Mouse (Mus musculus) heart, embryonic 14.5 days (tissue): ENCODE data around the gene Zfp931. TPM values are rescaled to one million over a fixed set of nuclear protein-coding genes. Genes with fewer than 3 reads are reported as not detected.

Experiments used
- ATAC-seq: fragments of 200-750 bp; cut with Nextera tagmentation; 2 replicates; pipeline ENCODE4 v1.8.0; 2017; ENCODE audit warnings: low read depth, moderate TSS enrichment; ENCODE audit not compliant: insufficient number of reproducible peaks, insufficient read depth, low FRiP score
- H3K27ac ChIP-seq, 2 experiments: fragments of 200-500 bp in 1 of 2; fragments of 300-500 bp in 1 of 2; sonication (generic) in 1 of 2; replicated peaks in 1 of 2; 2 replicates each; pipeline ENCODE4 v1.5.1; 2012 to 2014; ENCODE audit warnings: low read depth in 2 of 2, low read length in 2 of 2, control low read depth in 1 of 2, mild to moderate bottlenecking in 1 of 2, mixed read lengths in 1 of 2; ENCODE audit not compliant: control insufficient read depth in 1 of 2, insufficient read depth in 1 of 2
- H3K27me3 ChIP-seq: fragments of 300-500 bp; sonication (generic); 2 replicates; pipeline ENCODE4 v1.6.1; 2014; ENCODE audit warnings: mild to moderate bottlenecking, low read length, control low read depth; ENCODE audit not compliant: control insufficient read depth, insufficient read depth
- H3K36me3 ChIP-seq: fragments of 300-500 bp; sonication (generic); 2 replicates; pipeline ENCODE4 v1.6.1; 2014; ENCODE audit warnings: mild to moderate bottlenecking, control low read depth, low read length, mixed read lengths; ENCODE audit not compliant: control insufficient read depth, insufficient read depth
- H3K4me1 ChIP-seq, 2 experiments: fragments of 200-500 bp in 1 of 2; fragments of 300-500 bp in 1 of 2; sonication (generic) in 1 of 2; 2 replicates each; pipeline ENCODE4 v1.6.1; 2012 to 2014; ENCODE audit warnings: low read length in 2 of 2, control low read depth in 1 of 2, mixed read lengths in 1 of 2; ENCODE audit not compliant: control insufficient read depth in 2 of 2, insufficient read depth in 2 of 2
- H3K4me2 ChIP-seq: fragments of 300-500 bp; sonication (generic); 2 replicates; pipeline ENCODE4 v1.6.1; 2014; ENCODE audit warnings: mild to moderate bottlenecking, low read length
- H3K4me3 ChIP-seq, 2 experiments: fragments of 200-500 bp in 1 of 2; fragments of 300-500 bp in 1 of 2; sonication (generic) in 1 of 2; 2 replicates each; pipeline ENCODE4 v1.5.1; 2012 to 2014; ENCODE audit warnings: low read length in 2 of 2, mild to moderate bottlenecking in 2 of 2, control low read depth in 1 of 2, low read depth in 1 of 2, moderate library complexity in 1 of 2; ENCODE audit not compliant: control insufficient read depth in 1 of 2, insufficient read depth in 1 of 2
- H3K9ac ChIP-seq: fragments of 300-500 bp; sonication (generic); 2 replicates; pipeline ENCODE4 v1.6.1; 2014; ENCODE audit warnings: mild to moderate bottlenecking, low read length
- H3K9me3 ChIP-seq: fragments of 300-500 bp; sonication (generic); 2 replicates; pipeline ENCODE4 v1.6.1; 2016; ENCODE audit warnings: low read length, control low read depth; ENCODE audit not compliant: control insufficient read depth
- WGBS: fragments of 180-500 bp; shearing (Covaris S2); extraction: QIAGEN DNeasy Blood & Tissue Kit; methylation state at CpG from one replicate; pipeline ENCODE4 v1.1.7; 2014; 5-methylcytosine and 5-hydroxymethylcytosine counted together
- polyA plus RNA-seq: library from polyadenylated mRNA; unstranded; fragments of >200 nt; fragmentation: Nextera tagmentation; extraction: Ambion mirVana; gene quantifications from 2 replicates; pipeline ENCODE4 v1.2.1, GENCODE M21; 2014

The Zfp931 gene
- polyA plus RNA-seq, 1 experiment from 2014 or later = 16.2 TPM

DNA sequence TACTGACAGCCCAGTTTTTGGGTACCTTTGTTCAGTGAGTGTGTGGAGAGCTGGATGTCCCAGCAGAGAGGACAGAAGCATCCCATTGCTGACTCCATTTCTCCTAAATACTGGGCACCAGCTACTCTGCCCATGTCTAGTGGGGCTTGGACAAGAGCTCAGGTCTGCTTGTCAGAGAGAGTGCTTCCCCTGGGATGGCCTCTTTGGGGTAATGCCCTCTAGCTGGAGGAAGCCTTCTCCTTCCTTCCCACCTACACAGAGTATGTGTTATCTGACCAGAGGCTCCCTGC is 42.0 kb upstream of the Zfp931 start:
- Histone ChIP-seq H3K27ac (no peak overlapping the region), H3K9me3 (no peaks in the 10 kb centered on the region), H3K4me1 (peaks cover 5 to 6% of the 10 kb centered on the region in 2 experiments; a peak in 2 of 4 replicates), H3K36me3 (no peaks in the 10 kb centered on the region), H3K27me3 (peaks cover 39% of the 10 kb centered on the region), H3K4me3 (no peak overlapping the region), H3K9ac (no peak overlapping the region), H3K4me2 (no peak overlapping the region)
- ATAC-seq = no peak

DNA sequence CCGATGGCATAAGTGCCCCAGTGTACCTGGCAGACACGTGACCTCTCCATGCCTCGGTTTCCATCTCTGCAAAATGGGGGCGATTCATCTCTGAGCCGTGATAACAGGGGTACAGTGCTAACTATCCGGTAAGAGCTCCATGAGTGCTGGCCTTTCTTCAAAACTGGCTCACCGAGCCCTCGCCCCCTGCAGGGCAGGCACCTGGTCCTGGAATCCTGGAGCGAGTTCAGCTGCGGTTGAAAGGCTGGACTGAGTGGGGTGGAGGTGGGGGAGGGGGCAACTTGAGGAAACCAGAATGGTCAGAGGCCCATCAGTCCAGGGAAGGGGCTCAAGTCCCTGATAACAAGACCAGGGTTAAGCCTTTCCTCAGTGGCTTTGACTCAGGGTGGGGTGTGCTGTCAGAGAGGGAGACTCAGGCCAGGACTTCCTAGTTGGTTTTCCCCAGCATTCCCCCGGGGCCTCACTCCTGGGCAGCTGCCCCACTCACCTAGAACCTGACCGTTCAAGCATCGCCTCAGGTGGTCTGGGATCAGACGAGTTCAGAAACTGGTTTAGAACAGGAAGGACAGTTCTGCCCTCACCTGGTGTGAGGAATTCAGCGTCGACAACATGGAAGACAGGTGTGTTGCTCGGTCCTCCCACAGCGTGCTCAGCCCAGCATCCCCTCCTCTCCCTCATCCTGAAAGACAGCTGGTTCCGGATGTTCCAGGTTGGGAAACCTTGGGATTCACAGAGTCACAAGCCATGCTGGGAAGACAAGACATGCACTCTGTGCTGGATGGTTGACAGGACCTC is 41.5 kb upstream of the Zfp931 start:
- 0 out of 2 replicates have a peak, but pooled peaks have one; percentile 18 for ATAC-seq
- Histone ChIP-seq H3K4me3 (peak overlapping the region; percentile 43 to 52; a peak in 3 of 4 replicates), H3K9me3 (no peaks in the 10 kb centered on the region), H3K9ac (no peak overlapping the region; the same call in 1 of the 2 replicates), H3K27me3 (peaks cover 39% of the 10 kb centered on the region), H3K36me3 (no peaks in the 10 kb centered on the region), H3K4me2 (peak overlapping the region; percentile 94), H3K4me1 (peaks cover 5 to 6% of the 10 kb centered on the region in 2 experiments; a peak in 2 of 4 replicates), H3K27ac (no peak overlapping the region)
- 21% methylated on average over 19 of the region's 19 CpGs for WGBS

DNA sequence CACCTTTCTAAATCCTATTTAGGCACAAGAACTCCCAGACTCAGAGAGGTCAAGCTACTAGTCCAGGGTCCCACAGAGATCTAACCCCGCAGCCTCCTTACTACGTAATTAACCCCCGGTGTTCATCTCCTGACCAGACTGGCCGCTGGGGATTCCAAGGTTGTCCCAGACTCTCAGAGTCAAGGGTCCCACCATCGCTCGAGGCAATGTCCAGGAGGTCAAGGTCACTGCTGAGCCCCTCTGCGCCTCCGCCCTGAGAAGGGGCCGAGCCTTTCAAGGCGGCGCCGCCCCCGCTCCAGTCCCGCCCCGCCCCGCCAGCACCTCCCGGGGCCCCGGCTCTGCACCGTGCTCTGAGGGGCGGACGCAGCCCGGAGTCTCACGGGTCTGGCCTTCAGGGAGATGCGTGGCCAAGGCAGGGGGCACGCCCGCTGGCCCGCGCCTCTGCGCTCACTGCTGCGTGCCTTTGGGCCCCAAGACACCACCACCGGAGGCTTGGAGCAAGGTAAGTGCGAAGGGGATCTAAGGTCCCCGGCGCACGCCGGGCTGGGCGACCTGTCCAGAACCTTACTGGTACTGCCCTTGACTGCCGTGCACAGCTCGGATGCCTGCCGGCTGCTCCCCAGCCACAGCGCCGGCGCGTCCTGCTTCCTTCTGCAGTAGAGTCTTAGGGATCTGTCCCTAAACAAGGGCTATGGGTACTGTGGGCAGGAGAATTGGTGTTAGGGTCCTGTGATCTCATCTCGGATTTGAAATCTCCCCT is 40.7 kb upstream of the Zfp931 start, which contains the start of gene Phactr3:
Phactr3 (plus strand) TSS at position 175 of the 760 bp plus-strand sequence.
- Histone ChIP-seq H3K9ac (peak within 1 kb of the TSS; percentile 61), H3K4me2 (peak within 1 kb of the TSS; percentile 94), H3K27ac (no peak within 1 kb of the TSS), H3K4me1 (peaks cover 5 to 6% of the 10 kb centered on the region in 2 experiments; a peak in 2 of 4 replicates), H3K9me3 (no peaks in the 10 kb centered on the region), H3K36me3 (no peaks in the 10 kb centered on the region), H3K4me3 (peak within 1 kb of the TSS; percentile 43 to 52), H3K27me3 (peaks cover 39% of the 10 kb centered on the region)
- WGBS = 2% methylated on average over 45 of the region's 45 CpGs
- ATAC-seq = no peak

GRCm38 (mm10) chr2:178117946-178118345 is 39.7 kb upstream of the Zfp931 start:
- no peak overlapping the region for H3K27ac ChIP-seq
- peaks cover 34% of the 10 kb centered on the region for H3K27me3 ChIP-seq
- H3K9me3 ChIP-seq = no peaks in the 10 kb centered on the region
- peaks cover 5 to 6% of the 10 kb centered on the region in 2 experiments; a peak in 2 of 4 replicates for H3K4me1 ChIP-seq
- H3K4me3 ChIP-seq = no peak overlapping the region
- H3K9ac ChIP-seq = no peak overlapping the region
- 19% methylated on average over 12 of the region's 12 CpGs for WGBS
- no peak for ATAC-seq
- H3K36me3 ChIP-seq = no peaks in the 10 kb centered on the region
- no peak overlapping the region for H3K4me2 ChIP-seq

DNA sequence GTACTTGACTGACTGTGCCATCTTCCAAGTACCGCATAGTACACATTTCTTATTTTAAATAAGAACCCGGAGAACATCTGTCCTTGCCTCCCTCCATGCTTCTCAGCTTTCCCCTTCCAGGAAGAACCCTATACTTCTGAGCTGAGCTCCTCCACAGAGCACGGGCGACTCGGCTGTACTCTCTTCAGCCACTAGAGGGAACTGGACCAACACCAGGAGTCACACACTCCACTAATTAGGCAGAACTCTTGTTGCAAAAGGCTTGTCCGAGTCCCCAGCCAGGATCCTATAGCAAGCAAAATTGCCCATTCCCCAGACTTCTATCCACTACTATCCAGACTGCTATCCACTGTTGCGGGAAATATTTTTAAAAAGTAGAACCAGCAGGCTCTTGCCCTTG is 23.7 kb upstream of the Zfp931 start:
- no peak overlapping the region for H3K9ac ChIP-seq
- no peaks in the 10 kb centered on the region for H3K4me1 ChIP-seq
- H3K36me3 ChIP-seq = no peaks in the 10 kb centered on the region
- peaks cover 3% of the 10 kb centered on the region; the same call in 1 of the 2 replicates for H3K27me3 ChIP-seq
- 7% methylated on average over 7 of the region's 7 CpGs for WGBS
- no peaks in the 10 kb centered on the region for H3K9me3 ChIP-seq
- H3K4me3 ChIP-seq = no peak overlapping the region
- H3K27ac ChIP-seq = no peak overlapping the region
- no peak; the same call in 1 of the 2 replicates for ATAC-seq
- H3K4me2 ChIP-seq = no peak overlapping the region

DNA sequence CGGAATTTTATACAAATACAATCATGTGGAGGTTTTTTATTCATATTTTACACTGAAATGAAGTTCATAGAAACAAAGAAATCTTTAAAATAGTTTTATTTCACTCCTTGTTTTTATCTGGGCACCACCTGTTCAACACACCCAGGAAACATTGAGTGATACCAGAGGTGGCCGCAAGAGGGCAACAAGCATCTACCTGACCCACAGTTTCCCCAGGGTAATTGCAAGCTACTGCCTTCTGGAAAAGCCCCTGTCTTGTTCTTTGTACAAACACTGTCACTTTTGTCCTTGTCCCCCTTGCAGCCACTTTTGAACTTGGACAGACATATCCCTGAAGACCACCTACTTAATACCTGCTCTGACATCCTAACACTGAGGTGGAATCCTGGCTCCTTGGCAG is 19.7 kb upstream of the Zfp931 start:
- H3K9me3 ChIP-seq = no peaks in the 10 kb centered on the region
- 5% methylated on average over 2 of the region's 2 CpGs for WGBS

GRCm38 (mm10) chr2:178089586-178089985 is 11.3 kb upstream of the Zfp931 start:
- ATAC-seq = no peak
- H3K27me3 ChIP-seq = no peaks in the 10 kb centered on the region
- no peaks in the 10 kb centered on the region for H3K36me3 ChIP-seq

More for the DNA sequence above, 19.7 kb upstream of the Zfp931 start:
- peaks cover 3% of the 10 kb centered on the region; the same call in 1 of the 2 replicates for H3K27me3 ChIP-seq
- no peaks in the 10 kb centered on the region for H3K4me1 ChIP-seq
- no peak overlapping the region for H3K4me3 ChIP-seq
- H3K9ac ChIP-seq = no peak overlapping the region
- H3K27ac ChIP-seq = no peak overlapping the region
- no peaks in the 10 kb centered on the region for H3K36me3 ChIP-seq
- ATAC-seq = no peak
- no peak overlapping the region for H3K4me2 ChIP-seq

More at GRCm38 (mm10) chr2:178089586-178089985, 11.3 kb upstream of the Zfp931 start:
- H3K27ac ChIP-seq = no peak overlapping the region
- no peak overlapping the region for H3K4me2 ChIP-seq
- no peak overlapping the region for H3K4me3 ChIP-seq
- H3K9ac ChIP-seq = no peak overlapping the region
- H3K4me1 ChIP-seq = no peaks in the 10 kb centered on the region
- H3K9me3 ChIP-seq = no peaks in the 10 kb centered on the region
